Mouse (Mus musculus) neural tube, embryonic 12.5 days (tissue): ENCODE measurements around the gene Zmym5. TPM values are rescaled to one million over a fixed set of nuclear protein-coding genes. Genes with fewer than 3 reads are reported as not detected.
"Not testable (repeated sequence)": the region's sequence is repeated elsewhere in the genome, so short reads cannot be mapped to it uniquely, and the experiment has no call there.

Source experiments
- ATAC-seq: fragments of 200-750 bp; cut with Nextera tagmentation; 2 replicates; pipeline ENCODE4 v1.8.0; 2017; ENCODE audit warnings: low read depth, mild to moderate bottlenecking, moderate TSS enrichment, moderate library complexity; ENCODE audit not compliant: low FRiP score
- H3K27ac ChIP-seq: fragments of 300-500 bp; sonication (generic); 2 replicates; pipeline ENCODE4 v1.5.1; 2016
- H3K27me3 ChIP-seq: fragments of 300-500 bp; sonication (generic); replicated peaks from 2 replicates; pipeline ENCODE4 v1.6.1; 2016; ENCODE audit warnings: mild to moderate bottlenecking
- H3K36me3 ChIP-seq: fragments of 300-500 bp; sonication (generic); 2 replicates; pipeline ENCODE4 v1.6.1; 2016; ENCODE audit warnings: mild to moderate bottlenecking
- H3K4me1 ChIP-seq: fragments of 300-500 bp; sonication (generic); 2 replicates; pipeline ENCODE4 v1.6.1; 2016
- H3K4me2 ChIP-seq: fragments of 300-500 bp; sonication (generic); replicated peaks from 2 replicates; pipeline ENCODE4 v1.6.1; 2016; ENCODE audit warnings: mild to moderate bottlenecking
- H3K4me3 ChIP-seq: fragments of 300-500 bp; sonication (generic); 2 replicates; pipeline ENCODE4 v1.5.1; 2016
- H3K9ac ChIP-seq: fragments of 300-500 bp; sonication (generic); 2 replicates; pipeline ENCODE4 v1.6.1; 2016; ENCODE audit warnings: mild to moderate bottlenecking
- H3K9me3 ChIP-seq: fragments of 300-500 bp; sonication (generic); 2 replicates; pipeline ENCODE4 v1.6.1; 2016; ENCODE audit warnings: mild to moderate bottlenecking
- whole genome bisulfite sequencing: fragments of 180-500 bp; shearing (Covaris S2); methylation state at CpG from one replicate; pipeline ENCODE4 v1.1.7; 2016; 5-methylcytosine and 5-hydroxymethylcytosine counted together
- polyA plus RNA-seq: library from polyadenylated mRNA; unstranded; fragments of >200 nt; fragmentation: Nextera tagmentation; extraction: Ambion mirVana; gene quantifications from 2 replicates; pipeline ENCODE4 v1.2.1, GENCODE M21; 2016

Zmym5 gene
- polyA plus RNA-seq, 1 experiment from 2014 or later: 36.3 TPM

- no peak overlapping the region for H3K9ac ChIP-seq
- ATAC-seq: no peak
- H3K36me3 ChIP-seq: no peaks in the 10 kb centered on the region
- H3K4me3 ChIP-seq: no peak overlapping the region
- no peak overlapping the region for H3K27ac ChIP-seq
- no peaks in the 10 kb centered on the region for H3K27me3 ChIP-seq
- H3K4me1 ChIP-seq: peaks cover 6% of the 10 kb centered on the region
- H3K4me2 ChIP-seq: no peak overlapping the region
- H3K9me3 ChIP-seq: no peaks in the 10 kb centered on the region
- WGBS: 93% methylated on average over 4 of the region's 4 CpGs
Observed at GRCm38 (mm10) chr14:56816541-56816940, 5.0 kb upstream of the Zmym5 start.

- no peaks in the 10 kb centered on the region for H3K27me3 ChIP-seq
- H3K36me3 ChIP-seq: no peaks in the 10 kb centered on the region
- H3K27ac ChIP-seq: peak overlapping the region; percentile 86; the same call in 1 of the 2 replicates
- peak overlapping the region; percentile 62 for H3K4me3 ChIP-seq
- peak overlapping the region; percentile 87 for H3K9ac ChIP-seq
- H3K4me1 ChIP-seq: peaks cover 11% of the 10 kb centered on the region
- ATAC-seq: peak; percentile 55
- no peaks in the 10 kb centered on the region for H3K9me3 ChIP-seq
- peak overlapping the region; percentile 67 for H3K4me2 ChIP-seq
- 1% methylated on average over 35 of the region's 35 CpGs for WGBS
Observed at GRCm38 (mm10) chr14:56812520-56813036, 1.1 kb upstream of the Zmym5 start.

GRCm38 (mm10) chr14:56810781-56811690, 480 bp downstream of the Zmym5 start:
- H3K4me1 ChIP-seq: peaks cover 11% of the 10 kb centered on the region
- WGBS: under 1% methylated on average over 54 of the region's 86 CpGs

GRCm38 (mm10) chr14:56793243-56793642, 18.3 kb downstream of the Zmym5 start:
- H3K4me2 ChIP-seq: no peak overlapping the region
- peaks cover 49% of the 10 kb centered on the region for H3K36me3 ChIP-seq
- H3K9me3 ChIP-seq: no peaks in the 10 kb centered on the region
- H3K9ac ChIP-seq: no peak overlapping the region
- 56% methylated on average over 2 of the region's 2 CpGs for WGBS
- no peak overlapping the region for H3K27ac ChIP-seq
- H3K27me3 ChIP-seq: no peaks in the 10 kb centered on the region
- no peak for ATAC-seq
- no peak overlapping the region for H3K4me3 ChIP-seq
- H3K4me1 ChIP-seq: no peaks in the 10 kb centered on the region

More at GRCm38 (mm10) chr14:56810781-56811690, 480 bp downstream of the Zmym5 start:
- not testable (repeated sequence) for H3K27me3 ChIP-seq, ATAC-seq, H3K36me3 ChIP-seq, H3K9me3 ChIP-seq
- Histone ChIP-seq H3K9ac (peak overlapping the region; percentile 81), H3K4me3 (peak overlapping the region; percentile 73), H3K27ac (peak overlapping the region; percentile 77), H3K4me2 (peak overlapping the region; percentile 68)

- no peak for ATAC-seq
- H3K9me3 ChIP-seq: no peaks in the 10 kb centered on the region
- no peak overlapping the region for H3K27ac ChIP-seq
- H3K9ac ChIP-seq: no peak overlapping the region
- H3K4me2 ChIP-seq: no peak overlapping the region
- H3K4me1 ChIP-seq: no peaks in the 10 kb centered on the region
- 87% methylated on average over 1 of the region's 1 CpGs for WGBS
- H3K27me3 ChIP-seq: no peaks in the 10 kb centered on the region
- no peaks in the 10 kb centered on the region for H3K36me3 ChIP-seq
- no peak overlapping the region for H3K4me3 ChIP-seq
Observed at GRCm38 (mm10) chr14:56784575-56784974, 26.9 kb downstream of the Zmym5 start.

- ATAC-seq: peak; percentile 11; the same call in 1 of the 2 replicates
- 56% methylated on average over 3 of the region's 3 CpGs for WGBS
Observed at GRCm38 (mm10) chr14:56778933-56779300, 32.6 kb downstream of the Zmym5 start.

GRCm38 (mm10) chr14:56778200-56778932, 33.1 kb downstream of the Zmym5 start, which contains the start of gene Pspc1:
Gene Pspc1 (minus strand): TSS chr14:56778316.
- under 1% methylated on average over 36 of the region's 36 CpGs for WGBS
- ATAC-seq: peak; percentile 96
- H3K36me3 ChIP-seq: no peaks in the 10 kb centered on the region
- no peaks in the 10 kb centered on the region for H3K27me3 ChIP-seq
- peak within 1 kb of the TSS; percentile 73 for H3K4me2 ChIP-seq
- peak within 1 kb of the TSS; percentile 93 for H3K4me3 ChIP-seq
- peak within 1 kb of the TSS; percentile 91 for H3K9ac ChIP-seq
- H3K4me1 ChIP-seq: peaks cover 16% of the 10 kb centered on the region
- H3K27ac ChIP-seq: peak within 1 kb of the TSS; percentile 91
- H3K9me3 ChIP-seq: no peaks in the 10 kb centered on the region

More at GRCm38 (mm10) chr14:56778933-56779300, 32.6 kb downstream of the Zmym5 start:
- peak overlapping the region; percentile 93 for H3K4me3 ChIP-seq
- H3K36me3 ChIP-seq: no peaks in the 10 kb centered on the region
- no peaks in the 10 kb centered on the region for H3K27me3 ChIP-seq
- H3K9me3 ChIP-seq: no peaks in the 10 kb centered on the region
- peak overlapping the region; percentile 73 for H3K4me2 ChIP-seq
- peaks cover 16% of the 10 kb centered on the region for H3K4me1 ChIP-seq
- no peak overlapping the region; the same call in 1 of the 2 replicates for H3K9ac ChIP-seq
- peak overlapping the region; percentile 77 for H3K27ac ChIP-seq

GRCm38 (mm10) chr14:56777360-56778136, 34.0 kb downstream of the Zmym5 start:
- Histone ChIP-seq H3K4me3 (peak overlapping the region; percentile 93), H3K27me3 (no peaks in the 10 kb centered on the region), H3K36me3 (no peaks in the 10 kb centered on the region), H3K27ac (peak overlapping the region; percentile 91), H3K9ac (peak overlapping the region; percentile 91), H3K9me3 (no peaks in the 10 kb centered on the region), H3K4me1 (peaks cover 16% of the 10 kb centered on the region), H3K4me2 (peak overlapping the region; percentile 73)
- peak; percentile 43 for ATAC-seq
- under 1% methylated on average over 71 of the region's 71 CpGs for WGBS

- no peak for ATAC-seq
- H3K4me1 ChIP-seq: peaks cover 16% of the 10 kb centered on the region
- peak overlapping the region; percentile 91 for H3K9ac ChIP-seq
- 33% methylated on average over 11 of the region's 11 CpGs for WGBS
- peaks cover 4% of the 10 kb centered on the region for H3K36me3 ChIP-seq
- H3K27me3 ChIP-seq: no peaks in the 10 kb centered on the region
- no peaks in the 10 kb centered on the region for H3K9me3 ChIP-seq
- peak overlapping the region; percentile 93 for H3K4me3 ChIP-seq
- H3K4me2 ChIP-seq: peak overlapping the region; percentile 73
- H3K27ac ChIP-seq: no peak overlapping the region
Observed at GRCm38 (mm10) chr14:56776571-56777238, 34.8 kb downstream of the Zmym5 start.

- Histone ChIP-seq H3K9ac (peak overlapping the region; percentile 26; the same call in 1 of the 2 replicates), H3K4me3 (no peak overlapping the region; the same call in 1 of the 2 replicates), H3K36me3 (peaks cover 15% of the 10 kb centered on the region), H3K4me1 (peaks cover 16% of the 10 kb centered on the region), H3K27me3 (no peaks in the 10 kb centered on the region), H3K9me3 (no peaks in the 10 kb centered on the region), H3K27ac (no peak overlapping the region), H3K4me2 (peak overlapping the region; percentile 73)
- WGBS: 80% methylated on average over 4 of the region's 4 CpGs
- ATAC-seq: no peak
Observed at GRCm38 (mm10) chr14:56775416-56775815, 36.1 kb downstream of the Zmym5 start.

GRCm38 (mm10) chr14:56766438-56766837, 45.1 kb downstream of the Zmym5 start:
- peaks cover 44% of the 10 kb centered on the region for H3K36me3 ChIP-seq
- H3K9me3 ChIP-seq, H3K9ac ChIP-seq, H3K27me3 ChIP-seq, H3K4me1 ChIP-seq, H3K4me3 ChIP-seq, ATAC-seq, H3K27ac ChIP-seq, H3K4me2 ChIP-seq: not testable (repeated sequence)
- 82% methylated on average over 2 of the region's 2 CpGs for WGBS
